Mouse (Mus musculus) layer of hippocampus, adult 2 months (tissue): ENCODE results near the gene Unc5b. TPM values are rescaled to one million over a fixed set of nuclear protein-coding genes. Genes with fewer than 3 reads are reported as not detected.

Experiments
- DNase-seq, 2 experiments: peaks; one replicate each; pipeline ENCODE4 v3.0.0; 2022; ENCODE audit warnings: low spot score in 2 of 2
- H3K27ac ChIP-seq: fragments of 200-600 bp; 2 replicates; pipeline ENCODE4 v1.8.1; 2022
- H3K4me3 ChIP-seq: fragments of 200-600 bp; 2 replicates; pipeline ENCODE4 v1.8.1; 2022; ENCODE audit warnings: mild to moderate bottlenecking
- CTCF ChIP-seq: fragments of 200-600 bp; conservative IDR thresholded peaks from 2 replicates; pipeline ENCODE4 v1.8.1; 2022; ENCODE audit warnings: antibody characterized with exemption, mild to moderate bottlenecking, moderate library complexity
- total RNA-seq, 2 experiments: library from RNA; stranded (reverse); gene quantifications; 2 replicates each; pipeline ENCODE4 v1.2.3; 2021

Unc5b gene
- total RNA-seq, 2 experiments from 2014 or later, result 10.7 to 11.2 TPM

GRCm38 (mm10) chr10:60817868-60818267 lies 13.5 kb downstream of the Unc5b start:
- Histone ChIP-seq H3K4me3 (no peak overlapping the region), H3K27ac (peak overlapping the region; percentile 83)
- TF ChIP-seq CTCF, result no peak
- DNase-seq, result no peak

GRCm38 (mm10) chr10:60816872-60817648 lies 14.3 kb downstream of the Unc5b start:
- TF ChIP-seq CTCF, result no peak
- H3K4me3 ChIP-seq, result no peak overlapping the region; the same call in 1 of the 2 replicates
- peak overlapping the region; percentile 83 for H3K27ac ChIP-seq
- DNase-seq, result peak; percentile 68 to 75

GRCm38 (mm10) chr10:60815855-60816254 lies 15.5 kb downstream of the Unc5b start:
- DNase-seq, result no peak
- Histone ChIP-seq H3K27ac (peak overlapping the region; percentile 77), H3K4me3 (no peak overlapping the region)
- TF ChIP-seq CTCF, result no peak

GRCm38 (mm10) chr10:60815059-60815458 lies 16.3 kb downstream of the Unc5b start:
- no peak for TF ChIP-seq CTCF
- DNase-seq, result no peak
- peak overlapping the region; percentile 77; the same call in 1 of the 2 replicates for H3K27ac ChIP-seq
- H3K4me3 ChIP-seq, result no peak overlapping the region

GRCm38 (mm10) chr10:60814444-60815057 lies 16.8 kb downstream of the Unc5b start:
- TF ChIP-seq CTCF, result no peak
- DNase-seq, result no peak
- H3K27ac ChIP-seq, result no peak overlapping the region

GRCm38 (mm10) chr10:60813606-60814005 lies 17.8 kb downstream of the Unc5b start:
- TF ChIP-seq CTCF, result no peak
- Histone ChIP-seq H3K27ac (no peak overlapping the region), H3K4me3 (no peak overlapping the region)
- DNase-seq, result no peak

More at GRCm38 (mm10) chr10:60814444-60815057, 16.8 kb downstream of the Unc5b start:
- H3K4me3 ChIP-seq, result no peak overlapping the region

GRCm38 (mm10) chr10:60811792-60812525 lies 19.4 kb downstream of the Unc5b start:
- no peak for DNase-seq
- no peak for TF ChIP-seq CTCF
- no peak overlapping the region for H3K27ac ChIP-seq

GRCm38 (mm10) chr10:60808447-60808846 lies 22.9 kb downstream of the Unc5b start:
- Histone ChIP-seq H3K4me3 (no peak overlapping the region), H3K27ac (peak overlapping the region; percentile 23; the same call in 1 of the 2 replicates)
- no peak for DNase-seq
- TF ChIP-seq CTCF, result no peak

More at GRCm38 (mm10) chr10:60811792-60812525, 19.4 kb downstream of the Unc5b start:
- no peak overlapping the region for H3K4me3 ChIP-seq

- Histone ChIP-seq H3K4me3 (no peak overlapping the region), H3K27ac (peak overlapping the region; percentile 23; the same call in 1 of the 2 replicates)
- TF ChIP-seq CTCF, result no peak
- no peak for DNase-seq
Observed at GRCm38 (mm10) chr10:60807531-60808185, 23.7 kb downstream of the Unc5b start.

- H3K4me3 ChIP-seq, result no peak overlapping the region
- no peak overlapping the region for H3K27ac ChIP-seq
- no peak for DNase-seq
- TF ChIP-seq CTCF, result no peak
Observed at GRCm38 (mm10) chr10:60806207-60806538, 25.2 kb downstream of the Unc5b start.

GRCm38 (mm10) chr10:60805436-60806206 lies 25.8 kb downstream of the Unc5b start:
- TF ChIP-seq CTCF, result no peak
- Histone ChIP-seq H3K4me3 (no peak overlapping the region), H3K27ac (no peak overlapping the region)
- DNase-seq, result no peak

- no peak for DNase-seq
- no peak for TF ChIP-seq CTCF
- no peak overlapping the region for H3K4me3 ChIP-seq
- H3K27ac ChIP-seq, result no peak overlapping the region
Observed at GRCm38 (mm10) chr10:60804865-60805264, 26.5 kb downstream of the Unc5b start.
